Mouse (Mus musculus): ENCODE measurements around the gene Bet1. TPM values are rescaled to one million over a fixed set of nuclear protein-coding genes. Genes with fewer than 3 reads are reported as not detected.

The Bet1 gene
- polyA plus RNA-seq, 1 experiment from 2014 or later: 84.7 TPM

Other genes starting within 250 kb of the Bet1 start
- 2.5 and 4.6 TPM in 2 replicates for gene Tfpi2, start 98.1 kb downstream of the Bet1 start, polyA plus RNA-seq (2015; fragmentation: Nextera tagmentation; extraction: Ambion mirVana)
- not detected in 2 replicates for gene Gngt1, start 93.2 kb downstream of the Bet1 start, polyA plus RNA-seq (2015; fragmentation: Nextera tagmentation; extraction: Ambion mirVana)
- gene Gng11, start 83.1 kb downstream of the Bet1 start, polyA plus RNA-seq (2015; fragmentation: Nextera tagmentation; extraction: Ambion mirVana): 86.6 and 96.0 TPM in 2 replicates